Mouse (Mus musculus) spleen, adult 2 months (tissue): ENCODE measurements around the gene Paf1. TPM values are rescaled to one million over a fixed set of nuclear protein-coding genes. Genes with fewer than 3 reads are reported as not detected.

ENCODE experiments used
- DNase-seq, 2 experiments: peaks; one replicate each; pipeline versions ENCODE4 v3.0.0 to v3.0.0-alpha.2; 2012 to 2021; ENCODE audit warnings: low spot score in 2 of 2, low read depth in 1 of 2
- H3K27ac ChIP-seq: fragments of 200-500 bp; 2 replicates; pipeline ENCODE4 v1.5.1; 2012; ENCODE audit warnings: low read length, inconsistent platforms; ENCODE audit not compliant: insufficient read depth
- H3K27me3 ChIP-seq: fragments of 200-500 bp; 2 replicates; pipeline ENCODE4 v1.6.1; 2012; ENCODE audit warnings: mild to moderate bottlenecking, moderate library complexity, low read length, inconsistent platforms; ENCODE audit not compliant: control insufficient read depth, insufficient read depth
- H3K36me3 ChIP-seq: fragments of 200-500 bp; 2 replicates; pipeline ENCODE4 v1.6.1; 2012; ENCODE audit warnings: mild to moderate bottlenecking, low read length, inconsistent platforms; ENCODE audit not compliant: control insufficient read depth, insufficient read depth
- H3K4me1 ChIP-seq: fragments of 200-500 bp; 2 replicates; pipeline ENCODE4 v1.6.1; 2011; ENCODE audit warnings: inconsistent platforms; ENCODE audit not compliant: control insufficient read depth, insufficient read depth, insufficient read length
- H3K4me3 ChIP-seq: fragments of 200-500 bp; 2 replicates; pipeline ENCODE4 v1.5.1; 2011; ENCODE audit warnings: mild to moderate bottlenecking, inconsistent platforms; ENCODE audit not compliant: insufficient read depth, insufficient read length; ENCODE audit errors: extremely low read depth
- CTCF ChIP-seq: fragments of 200-500 bp; IDR thresholded peaks from 2 replicates; pipeline ENCODE4 v1.5.1; 2011; ENCODE audit warnings: mild to moderate bottlenecking, inconsistent platforms; ENCODE audit not compliant: insufficient read depth, insufficient read length, insufficient replicate concordance; ENCODE audit errors: extremely low read depth
- POLR2A ChIP-seq: fragments of 200-500 bp; IDR thresholded peaks from 2 replicates; pipeline ENCODE4 v1.6.1; 2011; ENCODE audit warnings: low read depth, low read length, inconsistent platforms
- WGBS: fragments of 180-500 bp; shearing (Covaris S2); methylation state at CpG from one replicate; pipeline ENCODE4 v1.1.7; 2018; 5-methylcytosine and 5-hydroxymethylcytosine counted together
- polyA plus RNA-seq: library from polyadenylated mRNA; depleted of rRNA; stranded (reverse); fragments of >200 nt; gene quantifications from 2 replicates; pipeline ENCODE4 v1.2.3, GENCODE M21; 2012

Paf1 gene
- polyA plus RNA-seq, 1 experiment = 88.6 TPM

- WGBS = 1% methylated on average over 63 of the region's 64 CpGs
- TF ChIP-seq POLR2A = no peak
- peak; percentile 65 for TF ChIP-seq CTCF
- H3K4me1 ChIP-seq = peaks cover 13% of the 10 kb centered on the region
- DNase-seq = peak; percentile 99 to 100
- H3K4me3 ChIP-seq = peak overlapping the region; percentile 75
- H3K27ac ChIP-seq = peak overlapping the region; percentile 92
- no peaks in the 10 kb centered on the region for H3K27me3 ChIP-seq
- peaks cover 1% of the 10 kb centered on the region; the same call in 1 of the 2 replicates for H3K36me3 ChIP-seq
These were observed 43.6 kb downstream of the Paf1 start for GRCm38 (mm10) chr7:28436271-28436904.

- no peaks in the 10 kb centered on the region for H3K27me3 ChIP-seq
- TF ChIP-seq POLR2A (no peak; the same call in 1 of the 2 replicates), CTCF (peak; percentile 63; the same call in 1 of the 2 replicates)
- peak within 1 kb of the TSS; percentile 92 for H3K27ac ChIP-seq
- peak; percentile 83 to 86 for DNase-seq
- H3K4me1 ChIP-seq = peaks cover 17% of the 10 kb centered on the region
- peak within 1 kb of the TSS; percentile 75 for H3K4me3 ChIP-seq
- no peaks in the 10 kb centered on the region for H3K36me3 ChIP-seq
- 9% methylated on average over 16 of the region's 16 CpGs for WGBS
These were observed 44.3 kb downstream of the Paf1 start, which contains the start of gene Gmfg for GRCm38 (mm10) chr7:28436932-28437570. Gmfg (plus strand) TSS chr7:28437447.

DNA sequence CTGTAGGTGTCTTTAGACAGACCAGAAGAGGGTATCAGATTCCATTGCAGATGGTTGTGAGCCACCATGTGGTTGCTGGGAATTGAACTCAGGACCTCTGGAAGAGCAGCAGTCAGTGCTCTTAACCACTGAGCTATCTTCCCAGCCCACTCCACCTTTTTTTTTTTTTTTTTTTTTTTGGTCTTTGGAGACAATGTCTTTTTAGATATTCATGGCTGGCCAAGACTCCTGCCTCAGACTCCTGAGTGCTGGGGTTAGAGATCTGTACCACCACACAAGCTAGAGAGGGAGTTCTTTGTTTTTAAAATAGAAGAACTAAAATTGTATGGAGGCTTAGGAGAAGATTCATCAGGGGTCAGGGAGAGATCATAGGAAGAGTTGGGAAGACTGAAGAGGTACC lies 45.2 kb downstream of the Paf1 start:
- no peak for TF ChIP-seq CTCF
- TF ChIP-seq POLR2A = no peak
- no peak for DNase-seq
- Histone ChIP-seq H3K27ac (no peak overlapping the region), H3K4me1 (peaks cover 13% of the 10 kb centered on the region), H3K4me3 (no peak overlapping the region), H3K27me3 (no peaks in the 10 kb centered on the region), H3K36me3 (no peaks in the 10 kb centered on the region)

GRCm38 (mm10) chr7:28438771-28439170 lies 46.0 kb downstream of the Paf1 start:
- DNase-seq = no peak
- H3K27me3 ChIP-seq = no peaks in the 10 kb centered on the region
- 59% methylated on average over 2 of the region's 2 CpGs for WGBS
- no peak overlapping the region for H3K4me3 ChIP-seq
- TF ChIP-seq CTCF (no peak), POLR2A (no peak)
- H3K4me1 ChIP-seq = peaks cover 11% of the 10 kb centered on the region
- no peaks in the 10 kb centered on the region for H3K36me3 ChIP-seq
- H3K27ac ChIP-seq = no peak overlapping the region

GRCm38 (mm10) chr7:28440739-28441138 lies 48.0 kb downstream of the Paf1 start:
- Histone ChIP-seq H3K4me1 (peaks cover 7% of the 10 kb centered on the region), H3K36me3 (peaks cover under 1% of the 10 kb centered on the region), H3K27ac (peak overlapping the region; percentile 96), H3K4me3 (peak overlapping the region; percentile 66), H3K27me3 (no peaks in the 10 kb centered on the region)
- DNase-seq = peak; percentile 77 to 88
- peak; percentile 93 for TF ChIP-seq POLR2A
- TF ChIP-seq CTCF = no peak
- 2% methylated on average over 2 of the region's 2 CpGs for WGBS

DNA sequence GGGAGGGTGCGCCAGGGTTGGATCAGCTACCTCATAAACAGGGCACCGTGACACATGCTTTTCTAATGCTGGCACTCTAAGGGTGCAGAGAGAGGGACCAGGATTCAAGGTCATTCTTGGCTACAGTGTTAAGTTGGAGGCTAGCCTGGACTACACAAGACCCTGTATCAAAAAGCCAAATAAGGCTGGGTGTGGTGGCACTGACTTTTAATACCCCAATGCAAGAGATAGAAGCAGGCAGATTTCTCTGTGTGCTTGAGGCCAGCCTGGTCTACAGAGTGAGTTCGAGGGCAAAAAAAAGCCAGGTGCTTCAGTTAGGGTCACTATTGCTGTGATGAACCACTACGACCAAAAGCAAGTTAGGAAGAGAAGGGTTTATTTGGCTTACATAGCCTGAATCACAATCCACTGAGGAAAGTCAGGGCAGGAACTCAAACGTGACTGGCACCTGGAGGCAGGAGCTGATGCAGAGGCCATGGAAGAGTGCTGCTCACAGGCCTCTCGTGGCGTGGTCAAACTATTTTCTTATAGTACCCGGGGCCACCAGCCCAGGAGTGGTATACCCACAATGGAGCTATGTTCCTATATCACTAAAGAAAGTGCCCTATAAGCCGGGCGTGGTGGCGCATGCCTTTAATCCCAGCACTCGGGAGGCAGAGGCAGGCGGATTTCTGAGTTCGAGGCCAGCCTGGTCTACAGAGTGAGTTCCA lies 49.2 kb downstream of the Paf1 start:
- peaks cover 3% of the 10 kb centered on the region for H3K36me3 ChIP-seq
- peak overlapping the region; percentile 87 for H3K27ac ChIP-seq
- TF ChIP-seq CTCF = no peak
- peaks cover 7% of the 10 kb centered on the region; the same call in 1 of the 2 replicates for H3K4me1 ChIP-seq
- WGBS = 32% methylated on average over 14 of the region's 14 CpGs
- no peaks in the 10 kb centered on the region for H3K27me3 ChIP-seq
- DNase-seq = no peak
- peak overlapping the region; percentile 47; the same call in 1 of the 2 replicates for H3K4me3 ChIP-seq
